In genomic region chr16:9688523-9689140, GRCm38 (mm10) we compare ENCODE assay signal across 26 mouse cellular contexts.
DNase-seq lines count a peak whose midpoint lies in the region; ATAC-seq and TF ChIP-seq lines count a peak whose summit lies in the region.
"Had no signal": no experiment of that assay in that cellular context is flagged by ENCODE, and none has a peak within 500 bp of the region (broad histone marks: within the 10 kb centered on the region; RNA-seq: fewer than 3 reads in every experiment).

No protein-coding gene starts in this region.

- H3K4me1 ChIP-seq in kidney, embryonic 16.5 days (ENCODE audit: insufficient read depth, low read length), result no peaks in the 10 kb centered on the region
- no peaks in the 10 kb centered on the region for H3K4me1 ChIP-seq in lung, postnatal 0 days (ENCODE audit: insufficient read depth, low read depth, low read length)
- H3K4me1 ChIP-seq: embryonic facial prominence, embryonic 15.5 days; heart, embryonic 12.5 days; hindbrain, embryonic 12.5 days; kidney, embryonic 15.5 days; limb, embryonic 10.5 days; liver, embryonic 15.5 days; lung, embryonic 15.5 days had no signal

- WGBS in kidney, embryonic 16.5 days, result 40% methylated on average over 1 of the region's 1 CpGs
- 9% methylated on average over 1 of the region's 1 CpGs for WGBS in lung, postnatal 0 days

- H3K9ac ChIP-seq in kidney, embryonic 16.5 days (replicated peaks; ENCODE audit: low read length), result no peak overlapping the region
- H3K9ac ChIP-seq in lung, postnatal 0 days (replicated peaks; ENCODE audit: low read depth), result no peak overlapping the region
- H3K9ac ChIP-seq: embryonic facial prominence, embryonic 15.5 days; heart, embryonic 12.5 days; hindbrain, embryonic 12.5 days; kidney, embryonic 15.5 days; liver, embryonic 15.5 days; lung, embryonic 15.5 days had no signal

- no peak for ATAC-seq in erythroblast, adult 5-6 weeks (replicated peaks; ENCODE audit: low FRiP score, poor library complexity, severe bottlenecking)
- no peak for ATAC-seq in kidney, embryonic 16.5 days (ENCODE audit: low FRiP score, low TSS enrichment)
- no peak for ATAC-seq in lung, postnatal 0 days
- ATAC-seq: activated CD4-positive, CD25-positive, alpha-beta regulatory T cell, adult 4 months; intestine, postnatal 0 days had no signal

- no peak for TF ChIP-seq EP300 in lung, postnatal 0 days (IDR thresholded peaks at IDR 0.05)

- no peaks in the 10 kb centered on the region for H3K27me3 ChIP-seq in kidney, embryonic 16.5 days (ENCODE audit: insufficient read depth, low read length)
- H3K27me3 ChIP-seq in lung, postnatal 0 days (replicated peaks; ENCODE audit: insufficient read depth, low read length), result no peaks in the 10 kb centered on the region
- H3K27me3 ChIP-seq: embryonic facial prominence, embryonic 15.5 days; heart, embryonic 12.5 days; hindbrain, embryonic 12.5 days; kidney, embryonic 15.5 days; liver, embryonic 15.5 days; lung, embryonic 15.5 days had no signal

- H3K9me3 ChIP-seq in kidney, embryonic 16.5 days (ENCODE audit: low read length), result no peaks in the 10 kb centered on the region
- no peaks in the 10 kb centered on the region for H3K9me3 ChIP-seq in lung, postnatal 0 days (ENCODE audit: low read length)
- H3K9me3 ChIP-seq: embryonic facial prominence, embryonic 15.5 days; heart, embryonic 12.5 days; hindbrain, embryonic 12.5 days; kidney, embryonic 15.5 days; limb, embryonic 10.5 days; liver, embryonic 15.5 days; lung, embryonic 15.5 days had no signal

- no peak overlapping the region for H3K27ac ChIP-seq in kidney, embryonic 16.5 days (ENCODE audit: low read length)
- H3K27ac ChIP-seq in lung, postnatal 0 days (ENCODE audit: low read length), result no peak overlapping the region
- H3K27ac ChIP-seq: embryonic facial prominence, embryonic 15.5 days; hindbrain, embryonic 12.5 days; kidney, embryonic 15.5 days; limb, embryonic 10.5 days; liver, embryonic 15.5 days; lung, embryonic 15.5 days had no signal

- no peak for TF ChIP-seq CTCF in lung, postnatal 0 days (IDR thresholded peaks at IDR 0.05)

- no peaks in the 10 kb centered on the region for H3K36me3 ChIP-seq in kidney, embryonic 16.5 days (ENCODE audit: insufficient read depth, low read length)
- no peaks in the 10 kb centered on the region for H3K36me3 ChIP-seq in lung, postnatal 0 days (ENCODE audit: insufficient read depth, low read length)
- H3K36me3 ChIP-seq: embryonic facial prominence, embryonic 15.5 days; heart, embryonic 12.5 days; hindbrain, embryonic 12.5 days; kidney, embryonic 15.5 days; limb, embryonic 10.5 days; liver, embryonic 15.5 days; lung, embryonic 15.5 days had no signal

- H3K4me3 ChIP-seq in kidney, embryonic 16.5 days (ENCODE audit: low read length), result no peak overlapping the region
- H3K4me3 ChIP-seq in lung, postnatal 0 days (ENCODE audit: low read depth, low read length), result no peak overlapping the region
- H3K4me3 ChIP-seq: embryonic facial prominence, embryonic 15.5 days; heart, embryonic 12.5 days; hindbrain, embryonic 12.5 days; kidney, embryonic 15.5 days; limb, embryonic 10.5 days; liver, embryonic 15.5 days; lung, embryonic 15.5 days had no signal

- peak; percentile 50 for DNase-seq in layer of hippocampus, adult 11-12 months (ENCODE audit: low spot score)
- DNase-seq in layer of hippocampus, postnatal 10 days (ENCODE audit: low spot score in 2 of 2), result no peak
- DNase-seq in R1 (ENCODE audit: low read depth, low spot score), result peak; percentile 51
- peak; percentile 56 for DNase-seq in brain, embryonic 18.5 days (ENCODE audit: low read depth, low spot score)
- no peak for DNase-seq in lung, postnatal 0 days (ENCODE audit: low spot score)
- DNase-seq: adrenal gland, adult 8-10 months; cerebellum, adult 9-10 months; gastrocnemius, postnatal 14 days; heart, adult 18-20 months; heart, postnatal 10 days; kidney, postnatal 4 days; liver; lung, postnatal 4 days; midbrain, embryonic 14.5 days; thymus, postnatal 25 days had no signal

- H3K4me2 ChIP-seq in kidney, embryonic 16.5 days (replicated peaks; ENCODE audit: low read depth, low read length), result no peak overlapping the region
- no peak overlapping the region for H3K4me2 ChIP-seq in lung, postnatal 0 days (replicated peaks; ENCODE audit: low read depth, low read length)
- H3K4me2 ChIP-seq: embryonic facial prominence, embryonic 15.5 days; heart, embryonic 12.5 days; hindbrain, embryonic 12.5 days; kidney, embryonic 15.5 days; liver, embryonic 15.5 days; lung, embryonic 15.5 days had no signal

Comparison
In these comparisons a context has a peak if more than half of its experiments do, and no peak if none do; other contexts are left out.
1. DNase-seq: peak in layer of hippocampus, adult 11-12 months (single experiment), R1 (single experiment) and brain, embryonic 18.5 days (single experiment); none in layer of hippocampus, postnatal 10 days (0 of 2) and lung, postnatal 0 days (single experiment).